Mouse (Mus musculus) bone marrow macrophage, adult 2 months (primary cell): Measurements from ENCODE around the gene Myo1b.

Source experiments
- CTCF ChIP-seq: IDR thresholded peaks from 2 replicates; pipeline ENCODE4 v1.5.1; 2012; ENCODE audit warnings: low read depth, mild to moderate bottlenecking, low read length, moderate library complexity
- POLR2A ChIP-seq: IDR thresholded peaks from 2 replicates; pipeline ENCODE4 v1.6.1; 2012; ENCODE audit warnings: mild to moderate bottlenecking, low read depth, low read length, borderline replicate concordance

GRCm38 (mm10) chr1:51765156-51765555 lies 150.7 kb downstream of the Myo1b start:
- no peak for TF ChIP-seq CTCF
- TF ChIP-seq POLR2A = no peak
